Mouse (Mus musculus) neural tube, embryonic 12.5 days (tissue): ENCODE results near the gene Nit1. TPM values are rescaled to one million over a fixed set of nuclear protein-coding genes. Genes with fewer than 3 reads are reported as not detected.

Experiments
- ATAC-seq: fragments of 200-750 bp; cut with Nextera tagmentation; 2 replicates; pipeline ENCODE4 v1.8.0; 2017; ENCODE audit warnings: low read depth, mild to moderate bottlenecking, moderate TSS enrichment, moderate library complexity; ENCODE audit not compliant: low FRiP score
- H3K27ac ChIP-seq: fragments of 300-500 bp; sonication (generic); 2 replicates; pipeline ENCODE4 v1.5.1; 2016
- H3K27me3 ChIP-seq: fragments of 300-500 bp; sonication (generic); replicated peaks from 2 replicates; pipeline ENCODE4 v1.6.1; 2016; ENCODE audit warnings: mild to moderate bottlenecking
- H3K36me3 ChIP-seq: fragments of 300-500 bp; sonication (generic); 2 replicates; pipeline ENCODE4 v1.6.1; 2016; ENCODE audit warnings: mild to moderate bottlenecking
- H3K4me1 ChIP-seq: fragments of 300-500 bp; sonication (generic); 2 replicates; pipeline ENCODE4 v1.6.1; 2016
- H3K4me2 ChIP-seq: fragments of 300-500 bp; sonication (generic); replicated peaks from 2 replicates; pipeline ENCODE4 v1.6.1; 2016; ENCODE audit warnings: mild to moderate bottlenecking
- H3K4me3 ChIP-seq: fragments of 300-500 bp; sonication (generic); 2 replicates; pipeline ENCODE4 v1.5.1; 2016
- H3K9ac ChIP-seq: fragments of 300-500 bp; sonication (generic); 2 replicates; pipeline ENCODE4 v1.6.1; 2016; ENCODE audit warnings: mild to moderate bottlenecking
- H3K9me3 ChIP-seq: fragments of 300-500 bp; sonication (generic); 2 replicates; pipeline ENCODE4 v1.6.1; 2016; ENCODE audit warnings: mild to moderate bottlenecking
- WGBS: fragments of 180-500 bp; shearing (Covaris S2); methylation state at CpG from one replicate; pipeline ENCODE4 v1.1.7; 2016; 5-methylcytosine and 5-hydroxymethylcytosine counted together
- polyA plus RNA-seq: library from polyadenylated mRNA; unstranded; fragments of >200 nt; fragmentation: Nextera tagmentation; extraction: Ambion mirVana; gene quantifications from 2 replicates; pipeline ENCODE4 v1.2.1, GENCODE M21; 2016

The Nit1 gene
- polyA plus RNA-seq, 1 experiment from 2014 or later = 46.1 TPM

DNA sequence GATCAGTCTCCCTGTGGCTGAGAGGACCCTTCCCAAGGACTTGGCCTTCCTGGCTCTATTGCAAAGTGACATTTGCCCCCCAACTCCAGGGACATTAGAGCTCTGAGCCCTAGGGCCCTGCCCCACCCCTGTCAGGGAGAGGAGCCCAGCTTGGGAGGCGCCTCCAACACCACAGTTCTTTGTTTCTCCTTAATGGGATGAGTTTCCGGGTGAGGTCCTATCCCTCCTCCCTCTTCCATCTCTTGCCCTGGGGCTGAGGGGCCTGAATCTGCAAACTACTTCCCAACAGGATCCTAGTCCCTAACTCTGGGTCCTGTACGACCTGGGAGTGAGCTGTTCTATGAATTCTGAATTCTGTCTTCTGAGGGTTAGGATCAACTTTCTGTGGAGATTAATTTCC, 27.4 kb upstream of the Nit1 start:
- Histone ChIP-seq H3K36me3 (no peaks in the 10 kb centered on the region), H3K27ac (no peak overlapping the region), H3K4me2 (no peak overlapping the region), H3K9ac (no peak overlapping the region), H3K4me1 (peaks cover 5% of the 10 kb centered on the region; the same call in 1 of the 2 replicates), H3K9me3 (no peaks in the 10 kb centered on the region), H3K4me3 (no peak overlapping the region), H3K27me3 (no peaks in the 10 kb centered on the region)
- 56% methylated on average over 3 of the region's 3 CpGs for WGBS
- ATAC-seq = no peak

GRCm38 (mm10) chr1:171369845-171370556, 24.6 kb upstream of the Nit1 start, which contains the start of gene Nectin4:
TSS of gene Nectin4 (plus strand) at chr1:171370099.
- Histone ChIP-seq H3K4me3 (no peak within 1 kb of the TSS), H3K27me3 (no peaks in the 10 kb centered on the region), H3K4me1 (peaks cover 5% of the 10 kb centered on the region; the same call in 1 of the 2 replicates), H3K9ac (no peak within 1 kb of the TSS), H3K9me3 (no peaks in the 10 kb centered on the region), H3K4me2 (no peak within 1 kb of the TSS), H3K36me3 (no peaks in the 10 kb centered on the region), H3K27ac (no peak within 1 kb of the TSS)
- WGBS = 42% methylated on average over 20 of the region's 20 CpGs
- no peak for ATAC-seq

- Histone ChIP-seq H3K36me3 (no peaks in the 10 kb centered on the region), H3K9me3 (no peaks in the 10 kb centered on the region), H3K27ac (no peak overlapping the region), H3K4me1 (no peaks in the 10 kb centered on the region), H3K27me3 (no peaks in the 10 kb centered on the region), H3K4me2 (no peak overlapping the region), H3K4me3 (no peak overlapping the region), H3K9ac (no peak overlapping the region)
- 68% methylated on average over 7 of the region's 7 CpGs for WGBS
- no peak for ATAC-seq
These were observed 20.5 kb upstream of the Nit1 start for GRCm38 (mm10) chr1:171365934-171366333.

- ATAC-seq = peak; percentile 79
- Histone ChIP-seq H3K9ac (peak overlapping the region; percentile 66), H3K27ac (peak overlapping the region; percentile 53), H3K4me3 (peak overlapping the region; percentile 51), H3K4me1 (peaks cover 8% of the 10 kb centered on the region), H3K9me3 (peaks cover 3% of the 10 kb centered on the region; the same call in 1 of the 2 replicates), H3K36me3 (peaks cover 19% of the 10 kb centered on the region), H3K4me2 (peak overlapping the region; percentile 83), H3K27me3 (no peaks in the 10 kb centered on the region)
- WGBS = 34% methylated on average over 16 of the region's 16 CpGs
These were observed 16.0 kb upstream of the Nit1 start for GRCm38 (mm10) chr1:171361106-171362103.

DNA sequence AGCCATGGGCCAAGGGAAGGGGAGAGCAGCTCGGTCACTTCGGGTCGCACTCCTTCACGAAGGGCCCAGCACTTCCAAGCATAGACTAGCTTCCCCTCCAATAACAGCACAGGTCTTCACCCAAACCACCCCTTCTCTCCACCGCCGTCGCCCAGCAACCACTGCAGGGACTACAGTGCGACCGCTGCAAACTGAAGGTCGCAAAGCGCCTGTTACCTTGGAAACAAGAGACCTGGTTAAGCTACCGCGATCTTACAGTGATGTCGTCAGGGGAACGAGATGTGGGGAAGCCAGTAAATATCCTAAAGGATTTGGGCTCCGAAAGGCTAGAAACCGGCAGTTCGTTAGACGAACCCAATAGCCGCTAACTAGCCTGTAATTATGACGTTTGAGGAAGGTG, 15.2 kb upstream of the Nit1 start, which contains the start of gene Klhdc9:
Klhdc9 (minus strand) TSS at position 143 of the 400 bp plus-strand sequence.
- ATAC-seq = peak; percentile 96
- Histone ChIP-seq H3K27me3 (no peaks in the 10 kb centered on the region), H3K4me3 (peak within 1 kb of the TSS; percentile 51), H3K27ac (peak within 1 kb of the TSS; percentile 53), H3K9ac (peak within 1 kb of the TSS; percentile 66), H3K9me3 (peaks cover 3% of the 10 kb centered on the region; the same call in 1 of the 2 replicates), H3K4me2 (peak within 1 kb of the TSS; percentile 83), H3K36me3 (peaks cover 21% of the 10 kb centered on the region), H3K4me1 (peaks cover 8% of the 10 kb centered on the region)
- WGBS = under 1% methylated on average over 21 of the region's 21 CpGs

DNA sequence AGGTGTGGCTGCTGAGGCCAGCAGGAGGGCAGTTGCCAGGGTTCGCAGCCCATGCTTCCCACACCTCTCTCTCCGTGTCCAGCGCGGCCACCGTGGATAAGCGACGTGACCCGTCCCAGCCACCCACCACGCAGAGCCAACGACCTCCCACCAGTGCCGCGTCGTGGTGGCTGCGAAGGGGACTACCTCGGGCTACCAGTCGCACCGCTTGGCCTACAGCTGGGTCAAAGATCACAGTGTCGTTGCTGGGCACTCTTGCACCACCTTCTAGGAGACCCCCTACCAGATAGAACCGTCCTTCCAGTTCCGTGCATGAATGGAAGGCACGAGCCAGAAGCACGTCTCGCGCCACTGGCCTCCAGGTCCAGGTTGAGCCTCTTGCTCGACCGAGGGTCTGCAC, 14.8 kb upstream of the Nit1 start:
- Histone ChIP-seq H3K27me3 (no peaks in the 10 kb centered on the region), H3K9me3 (peaks cover 3% of the 10 kb centered on the region; the same call in 1 of the 2 replicates), H3K36me3 (peaks cover 21% of the 10 kb centered on the region), H3K4me1 (peaks cover 8% of the 10 kb centered on the region), H3K9ac (peak overlapping the region; percentile 66), H3K4me2 (peak overlapping the region; percentile 83), H3K27ac (peak overlapping the region; percentile 53; the same call in 1 of the 2 replicates), H3K4me3 (peak overlapping the region; percentile 51)
- ATAC-seq = no peak; the same call in none of the 2 replicates
- WGBS = 5% methylated on average over 26 of the region's 26 CpGs

DNA sequence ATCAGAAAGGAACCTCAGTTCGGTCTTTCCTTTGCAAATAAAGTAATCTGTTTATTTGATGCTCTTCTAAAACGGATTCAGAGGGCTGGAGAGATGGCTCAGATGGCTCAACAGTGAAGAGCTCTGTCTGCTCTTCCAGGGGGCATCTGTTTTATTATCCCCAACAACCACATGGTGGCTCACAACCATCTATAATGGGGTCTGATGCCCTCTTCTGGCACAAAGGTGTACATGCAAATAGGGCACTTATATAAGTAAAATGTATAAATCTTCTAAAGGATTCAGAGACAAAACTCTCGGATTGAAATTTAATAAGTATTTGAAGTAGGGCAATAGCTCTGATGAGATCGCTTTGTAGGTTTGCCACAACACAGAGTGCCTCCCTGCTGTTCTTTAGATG, 13.0 kb upstream of the Nit1 start:
- Histone ChIP-seq H3K27ac (no peak overlapping the region), H3K9ac (no peak overlapping the region), H3K9me3 (peaks cover 3% of the 10 kb centered on the region; the same call in 1 of the 2 replicates), H3K36me3 (peaks cover 21% of the 10 kb centered on the region), H3K4me1 (peaks cover 8% of the 10 kb centered on the region), H3K27me3 (no peaks in the 10 kb centered on the region), H3K4me3 (no peak overlapping the region), H3K4me2 (no peak overlapping the region)
- no peak for ATAC-seq
- 79% methylated on average over 4 of the region's 4 CpGs for WGBS

DNA sequence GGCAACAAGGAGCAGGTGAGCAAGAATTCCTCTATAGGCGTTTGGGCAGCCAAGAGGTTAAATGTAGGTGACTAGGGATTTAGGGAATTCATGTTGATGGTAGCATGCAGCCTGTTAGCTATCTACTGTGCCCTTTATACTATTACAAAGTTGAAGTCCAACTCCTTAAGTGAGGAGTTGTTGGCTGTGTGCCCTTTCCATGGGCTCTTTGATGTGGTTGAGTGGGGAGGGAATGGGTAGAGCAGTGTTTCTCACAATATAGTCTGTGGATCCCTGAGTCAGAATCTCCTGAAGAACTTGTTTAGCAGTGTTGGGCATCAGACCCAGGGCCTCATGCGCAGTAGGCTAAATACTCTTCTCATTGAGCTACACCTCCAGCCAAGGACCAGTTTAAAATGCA, 11.4 kb upstream of the Nit1 start:
- Histone ChIP-seq H3K4me2 (no peak overlapping the region), H3K9me3 (peaks cover 3% of the 10 kb centered on the region; the same call in 1 of the 2 replicates), H3K4me1 (peaks cover 8% of the 10 kb centered on the region), H3K9ac (no peak overlapping the region), H3K4me3 (no peak overlapping the region), H3K27me3 (no peaks in the 10 kb centered on the region), H3K36me3 (peaks cover 21% of the 10 kb centered on the region), H3K27ac (no peak overlapping the region)
- ATAC-seq = no peak
- WGBS = 92% methylated on average over 2 of the region's 2 CpGs

DNA sequence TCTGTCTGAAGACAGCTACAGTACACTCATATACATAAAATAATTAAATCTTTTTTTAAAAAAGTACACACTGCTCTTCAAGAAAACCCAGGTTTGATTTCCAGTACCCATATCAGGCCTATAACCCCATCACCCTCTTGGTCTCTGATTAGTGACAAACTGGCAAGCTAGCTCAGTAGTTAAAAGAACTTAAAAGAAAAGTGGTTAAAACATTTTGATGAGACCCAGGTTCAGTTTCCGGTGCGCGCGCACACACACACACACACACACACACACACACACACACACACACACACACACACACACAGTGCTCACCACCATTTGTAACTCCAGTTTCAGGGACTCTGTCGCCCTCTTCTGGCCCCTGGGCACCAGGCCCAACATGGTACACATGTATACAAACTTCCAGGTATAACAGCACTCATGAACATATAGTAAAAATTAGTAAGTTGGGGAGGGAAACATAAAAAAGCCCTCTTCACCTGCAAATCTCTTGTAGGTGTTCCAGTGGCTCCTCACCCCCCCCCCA, 10.4 kb upstream of the Nit1 start:
- Histone ChIP-seq H3K4me1 (peaks cover 8% of the 10 kb centered on the region), H3K9ac (no peak overlapping the region), H3K4me3 (no peak overlapping the region), H3K36me3 (peaks cover 21% of the 10 kb centered on the region), H3K27ac (no peak overlapping the region), H3K4me2 (no peak overlapping the region), H3K27me3 (no peaks in the 10 kb centered on the region), H3K9me3 (peaks cover 3% of the 10 kb centered on the region; the same call in 1 of the 2 replicates)
- ATAC-seq = no peak
- 81% methylated on average over 5 of the region's 5 CpGs for WGBS

DNA sequence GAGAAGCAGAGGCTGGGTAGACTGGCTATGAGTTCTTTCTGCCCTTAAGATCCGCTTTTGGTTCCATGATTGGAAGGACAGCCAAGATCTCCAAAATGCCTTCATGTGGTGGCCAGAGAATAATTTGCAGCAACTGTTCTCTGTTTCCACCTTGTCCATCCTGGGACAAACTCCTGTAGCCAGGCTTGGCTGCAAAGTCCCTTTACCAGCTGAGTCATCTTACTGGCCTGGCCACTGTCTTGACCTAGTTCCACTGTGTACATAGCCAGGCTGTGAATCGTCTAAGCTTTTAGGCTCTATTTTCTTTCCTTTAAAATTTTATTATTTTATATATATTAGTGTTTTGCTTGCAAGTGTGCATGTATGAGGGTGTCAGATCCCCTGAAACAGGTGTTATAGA, 3.8 kb upstream of the Nit1 start:
- ATAC-seq = no peak
- peaks cover 18% of the 10 kb centered on the region for H3K4me1 ChIP-seq
- no peak overlapping the region for H3K4me3 ChIP-seq
- H3K36me3 ChIP-seq = 0 out of 2 replicates have a peak, but pooled peaks cover 2% of the 10 kb centered on the region
- H3K27ac ChIP-seq = no peak overlapping the region
- H3K4me2 ChIP-seq = no peak overlapping the region
- no peaks in the 10 kb centered on the region for H3K27me3 ChIP-seq
- 95% methylated on average over 2 of the region's 2 CpGs for WGBS
- H3K9ac ChIP-seq = no peak overlapping the region
- H3K9me3 ChIP-seq = peaks cover 6% of the 10 kb centered on the region; the same call in 1 of the 2 replicates

GRCm38 (mm10) chr1:171348665-171349064, 3.2 kb upstream of the Nit1 start:
- Histone ChIP-seq H3K9me3 (peaks cover 6% of the 10 kb centered on the region; the same call in 1 of the 2 replicates), H3K4me3 (no peak overlapping the region), H3K4me2 (no peak overlapping the region), H3K9ac (no peak overlapping the region), H3K27me3 (no peaks in the 10 kb centered on the region), H3K4me1 (peaks cover 22% of the 10 kb centered on the region), H3K36me3 (0 out of 2 replicates have a peak, but pooled peaks cover 2% of the 10 kb centered on the region), H3K27ac (no peak overlapping the region)
- 91% methylated on average over 3 of the region's 3 CpGs for WGBS
- ATAC-seq = no peak
